Mouse (Mus musculus): ENCODE results near the gene Tinagl1.

Tinagl1 gene

GRCm38 (mm10) chr4:130148405-130148804 lies 26.5 kb downstream of the Tinagl1 start:
- DNase-seq (ENCODE audit: extremely low spot score, low read depth, low spot score), result no peak

DNA sequence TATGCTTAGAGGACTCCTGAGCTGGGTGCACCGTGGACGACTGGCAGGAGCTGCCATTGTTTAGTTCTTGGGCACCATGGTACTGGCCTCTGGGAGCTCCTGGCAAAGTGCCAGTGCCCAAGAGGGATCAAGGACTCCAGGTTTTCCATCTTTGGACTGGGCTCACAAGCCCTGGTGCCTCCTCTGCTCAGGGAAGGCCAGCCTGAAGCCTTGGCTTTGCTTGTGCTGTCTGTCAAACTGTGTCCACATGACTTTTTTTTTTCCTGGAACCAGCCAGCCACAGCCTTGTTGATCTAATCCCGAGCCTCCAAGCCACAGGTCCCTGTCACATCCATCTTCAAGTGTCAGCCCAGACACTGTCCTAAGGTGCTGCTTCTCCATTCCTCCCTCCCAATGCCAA lies 33.1 kb downstream of the Tinagl1 start:
- DNase-seq (ENCODE audit: extremely low spot score, low read depth, low spot score), result no peak

GRCm38 (mm10) chr4:130140992-130141402 lies 33.9 kb downstream of the Tinagl1 start:
- DNase-seq (ENCODE audit: extremely low spot score, low read depth, low spot score), result no peak

DNA sequence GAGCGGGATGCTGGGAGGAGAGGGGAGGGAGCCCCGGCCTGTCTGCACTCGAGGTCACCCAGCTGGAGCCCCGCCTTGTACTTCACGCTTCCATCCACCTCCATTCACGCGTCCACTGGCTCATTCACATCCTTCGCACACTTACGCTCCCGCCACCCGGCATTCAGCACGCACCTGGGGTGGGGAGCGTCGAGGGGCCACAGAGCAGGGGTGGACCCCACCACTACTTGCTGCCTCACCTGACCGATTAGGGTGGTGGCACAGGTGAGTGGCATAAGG lies 35.8 kb downstream of the Tinagl1 start, which contains the start of gene Hcrtr1:
Hcrtr1 (minus strand) TSS at position 146 of the 279 bp plus-strand sequence.
- DNase-seq (ENCODE audit: extremely low spot score, low read depth, low spot score), result no peak

GRCm38 (mm10) chr4:130138441-130139213 lies 36.3 kb downstream of the Tinagl1 start:
- no peak for DNase-seq (ENCODE audit: extremely low spot score, low read depth, low spot score)

DNA sequence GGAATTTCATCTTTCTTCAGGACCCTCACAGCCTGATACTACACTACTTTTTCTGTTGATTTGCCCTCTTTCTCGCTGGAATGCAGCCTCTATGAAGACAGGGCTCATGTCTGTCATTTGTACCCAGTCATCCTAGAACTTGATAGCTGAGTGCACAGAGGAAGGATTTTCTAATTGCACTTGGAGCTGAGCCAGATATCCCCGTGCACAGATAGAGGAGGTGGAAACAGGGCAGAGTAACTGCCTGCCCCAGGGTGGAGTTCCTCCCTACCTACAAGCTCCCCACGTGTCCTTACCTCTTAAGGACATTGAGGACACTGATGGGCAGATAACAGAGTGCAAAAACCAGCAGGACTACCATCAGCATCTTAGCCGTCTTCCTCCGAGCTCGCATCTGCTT lies 41.5 kb downstream of the Tinagl1 start:
- DNase-seq (ENCODE audit: extremely low spot score, low read depth, low spot score), result no peak

GRCm38 (mm10) chr4:130131448-130132105 lies 43.3 kb downstream of the Tinagl1 start:
- no peak for DNase-seq (ENCODE audit: extremely low spot score, low read depth, low spot score)

DNA sequence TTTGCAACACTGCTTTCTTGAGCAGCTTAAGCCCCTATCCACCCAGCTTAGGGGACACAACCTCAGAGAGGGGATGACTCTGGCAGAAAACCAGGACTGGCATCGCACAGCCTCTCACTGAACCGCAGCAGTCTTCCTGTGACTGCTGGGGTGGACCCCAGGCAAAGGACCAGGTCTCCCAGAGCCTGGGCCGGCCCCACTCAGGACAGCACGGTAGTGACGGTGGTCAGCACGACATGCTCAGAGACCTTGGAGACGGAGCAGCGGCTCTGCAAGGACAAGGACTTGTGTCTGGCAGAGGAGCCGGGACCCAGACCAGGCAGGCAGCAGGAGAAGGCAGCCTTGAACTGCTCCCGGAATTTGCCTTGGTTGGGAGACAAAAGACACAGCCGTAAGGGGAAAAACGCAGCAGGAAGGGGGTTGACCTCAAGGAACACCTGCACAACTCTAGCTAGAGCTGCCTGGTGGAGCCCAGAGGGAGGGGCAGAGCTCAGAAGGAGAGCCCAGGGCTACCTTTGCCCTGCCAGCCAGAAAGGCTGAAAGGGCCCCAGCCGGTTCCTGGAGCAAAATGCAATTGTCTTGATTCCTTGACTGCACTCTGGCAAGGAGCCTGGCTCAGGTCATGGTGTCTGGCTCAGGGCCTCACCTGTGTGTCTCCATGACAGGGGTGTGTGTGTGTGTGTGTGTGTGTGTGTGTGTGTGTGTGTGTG lies 44.1 kb downstream of the Tinagl1 start:
- no peak for DNase-seq (ENCODE audit: extremely low spot score, low read depth, low spot score)

GRCm38 (mm10) chr4:130130082-130130481 lies 44.8 kb downstream of the Tinagl1 start:
- no peak for DNase-seq (ENCODE audit: extremely low spot score, low read depth, low spot score)

DNA sequence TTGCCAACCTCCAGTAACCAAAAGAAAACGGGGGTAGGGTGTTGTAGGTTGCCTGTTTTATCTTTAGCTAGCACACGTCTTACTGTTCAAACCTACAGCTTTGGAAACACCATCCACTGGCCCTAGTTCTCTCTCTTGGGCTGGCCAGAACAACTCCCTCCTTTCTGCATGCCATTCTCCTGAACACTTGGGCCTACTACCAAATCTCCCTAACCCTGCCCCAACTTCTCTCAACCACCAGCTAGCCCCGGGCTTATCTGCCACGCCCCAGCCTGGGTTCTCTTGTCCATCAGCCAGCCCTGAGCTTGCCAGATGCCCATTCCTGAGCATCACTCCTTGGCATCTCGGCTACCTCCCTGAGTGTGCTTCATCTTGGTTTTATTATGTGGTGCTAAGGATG lies 46.0 kb downstream of the Tinagl1 start:
- no peak for DNase-seq (ENCODE audit: extremely low spot score, low read depth, low spot score)

DNA sequence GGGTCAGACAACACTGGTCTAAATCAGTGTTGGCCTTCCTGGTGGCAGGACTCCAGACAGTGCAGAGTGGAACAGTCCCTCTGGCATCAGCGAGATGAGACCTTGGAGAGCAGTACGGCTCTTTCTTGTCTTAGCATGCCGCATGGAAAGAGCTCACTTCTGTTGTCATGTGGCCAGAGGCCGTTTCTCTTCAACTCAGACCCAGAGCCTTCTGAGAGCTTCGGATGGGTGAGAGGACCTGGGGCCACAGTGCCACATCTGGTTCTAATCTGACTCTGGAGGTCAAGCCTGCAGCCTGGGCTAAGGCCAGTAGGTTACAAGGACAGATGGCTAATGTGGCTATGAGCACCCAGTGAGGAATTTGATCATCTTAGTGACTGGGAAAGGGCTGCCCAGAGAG lies 49.0 kb downstream of the Tinagl1 start:
- DNase-seq (ENCODE audit: extremely low spot score, low read depth, low spot score), result no peak

DNA sequence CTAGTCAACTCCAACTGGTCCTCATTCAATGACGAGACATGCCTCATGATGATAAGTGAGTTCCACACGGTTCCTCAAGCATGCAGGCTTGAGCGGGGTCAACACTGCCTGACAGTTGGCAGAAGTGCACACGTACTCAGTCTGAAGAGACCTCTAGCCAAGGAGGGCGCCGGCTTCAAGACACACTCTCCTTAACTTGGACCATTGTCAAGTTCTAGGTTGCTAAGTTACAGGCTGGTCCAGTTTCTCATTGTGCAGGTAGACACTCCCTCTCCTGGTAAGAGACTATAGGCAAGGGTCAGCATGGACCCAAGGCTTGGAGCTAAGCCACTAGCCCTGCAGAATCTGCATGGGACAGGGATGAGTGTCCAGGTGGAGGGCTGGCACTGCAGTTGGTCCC lies 49.8 kb downstream of the Tinagl1 start:
- no peak for DNase-seq (ENCODE audit: extremely low spot score, low read depth, low spot score)

- no peak for DNase-seq (ENCODE audit: extremely low spot score, low read depth, low spot score)
These were observed 50.8 kb downstream of the Tinagl1 start for GRCm38 (mm10) chr4:130124110-130124509.

GRCm38 (mm10) chr4:130123020-130123419 lies 51.9 kb downstream of the Tinagl1 start:
- no peak for DNase-seq (ENCODE audit: extremely low spot score, low read depth, low spot score)

GRCm38 (mm10) chr4:130121560-130121959 lies 53.4 kb downstream of the Tinagl1 start:
- no peak for DNase-seq (ENCODE audit: extremely low spot score, low read depth, low spot score)

GRCm38 (mm10) chr4:130120752-130121151 lies 54.2 kb downstream of the Tinagl1 start:
- DNase-seq (ENCODE audit: extremely low spot score, low read depth, low spot score), result no peak

Measured in hindlimb bud, embryonic 11.5 days (tissue).